In genomic region chr16:36931976-36932375, GRCm38 (mm10) we compare ENCODE assay signal across 22 mouse cellular contexts. TPM values are rescaled to one million over a fixed set of nuclear protein-coding genes. Genes with fewer than 3 reads are reported as not detected.
A peak's percentile ranks its signal among the peaks of the same experiment; 100 is the strongest.
DNase-seq lines count a peak whose midpoint lies in the region; ATAC-seq and TF ChIP-seq lines count a peak whose summit lies in the region.
"Had no signal": no experiment of that assay in that cellular context is flagged by ENCODE, and none has a peak within 500 bp of the region (broad histone marks: within the 10 kb centered on the region; RNA-seq: fewer than 3 reads in every experiment).

No protein-coding gene starts in this region.

- peaks cover 47% of the 10 kb centered on the region for H3K36me3 ChIP-seq in embryonic facial prominence, embryonic 12.5 days
- H3K36me3 ChIP-seq in limb, embryonic 11.5 days (ENCODE audit: control insufficient read depth, insufficient read depth, low read length): peaks cover 4% of the 10 kb centered on the region; the same call in 1 of the 2 replicates

- TF ChIP-seq CTCF in cerebellum, adult 2 months (IDR thresholded peaks at IDR 0.05; ENCODE audit: borderline replicate concordance, insufficient read depth, low read depth, low read length): no peak

- no peak overlapping the region for H3K4me3 ChIP-seq in embryonic facial prominence, embryonic 12.5 days
- H3K4me3 ChIP-seq in limb, embryonic 11.5 days (ENCODE audit: low read depth, low read length): no peak overlapping the region
- H3K4me3 ChIP-seq in cerebellum, adult 2 months (replicated peaks; ENCODE audit: insufficient read depth, low read depth, low read length): no peak overlapping the region

- TF ChIP-seq POLR2A in cerebellum, adult 2 months (IDR thresholded peaks at IDR 0.05; ENCODE audit: borderline replicate concordance, insufficient read depth, low read length): no peak

- peak; percentile 14 to 47 for DNase-seq in CD8-positive naive resting alpha-beta T cell, adult 2 months (ENCODE audit: low read depth in 2 of 2, low spot score in 2 of 2)
- peak; percentile 38 for DNase-seq in limb, embryonic 11.5 days (ENCODE audit: low spot score)
- DNase-seq in thymus, postnatal 14 days: peak; percentile 64
- DNase-seq in left cerebral cortex, adult 9 months (ENCODE audit: low spot score in 2 of 2): no peak
- DNase-seq in right cerebral cortex, postnatal 4 days: no peak
- DNase-seq in cerebellum, adult 2 months: no peak
- DNase-seq: adrenal gland, postnatal 14 days; cerebellum, adult 11 months; cerebellum, postnatal 25 days; embryo, embryonic 11 days; gastrocnemius, postnatal 10 days; kidney, adult 11 months; lung, adult 18-20 months; retina, postnatal 1 day had no signal

- WGBS in embryonic facial prominence, embryonic 12.5 days: 53% methylated on average over 3 of the region's 3 CpGs
- WGBS in limb, embryonic 11.5 days: 48% methylated on average over 3 of the region's 3 CpGs
- 92% methylated on average over 3 of the region's 3 CpGs for WGBS in cerebellum, adult 2 months

- no peak for ATAC-seq in embryonic facial prominence, embryonic 12.5 days (ENCODE audit: insufficient number of reproducible peaks, insufficient read depth, low FRiP score, low TSS enrichment)
- ATAC-seq in limb, embryonic 11.5 days (ENCODE audit: insufficient number of reproducible peaks, low FRiP score, low TSS enrichment, low read depth): no peak
- ATAC-seq: hindbrain, embryonic 16.5 days; midbrain, embryonic 16.5 days had no signal

- H3K9me3 ChIP-seq in embryonic facial prominence, embryonic 12.5 days: no peaks in the 10 kb centered on the region
- H3K9me3 ChIP-seq in limb, embryonic 11.5 days (ENCODE audit: control insufficient read depth, low read length): no peaks in the 10 kb centered on the region
- H3K9me3 ChIP-seq: G1E had no signal

- H3K4me1 ChIP-seq in embryonic facial prominence, embryonic 12.5 days: no peaks in the 10 kb centered on the region
- no peaks in the 10 kb centered on the region for H3K4me1 ChIP-seq in limb, embryonic 11.5 days (ENCODE audit: control insufficient read depth, insufficient read depth, low read length)
- no peaks in the 10 kb centered on the region for H3K4me1 ChIP-seq in cerebellum, adult 2 months (ENCODE audit: control insufficient read depth, insufficient read depth, low read length)

- 0 out of 2 replicates have a peak overlapping the region, but pooled peaks have one; percentile 8 for H3K27ac ChIP-seq in embryonic facial prominence, embryonic 12.5 days
- no peak overlapping the region for H3K27ac ChIP-seq in limb, embryonic 11.5 days (replicated peaks; ENCODE audit: low read depth, low read length)
- no peak overlapping the region for H3K27ac ChIP-seq in cerebellum, adult 2 months (ENCODE audit: insufficient read depth, low read length)
- H3K27ac ChIP-seq: kidney, postnatal 0 days; stomach, postnatal 0 days had no signal

- no peaks in the 10 kb centered on the region for H3K27me3 ChIP-seq in embryonic facial prominence, embryonic 12.5 days
- H3K27me3 ChIP-seq in limb, embryonic 11.5 days (ENCODE audit: control insufficient read depth, insufficient read depth, low read length): no peaks in the 10 kb centered on the region
- no peaks in the 10 kb centered on the region for H3K27me3 ChIP-seq in cerebellum, adult 2 months (ENCODE audit: control insufficient read depth, insufficient read depth, low read length)

- no peak overlapping the region for H3K4me2 ChIP-seq in embryonic facial prominence, embryonic 12.5 days (replicated peaks)
- no peak overlapping the region for H3K4me2 ChIP-seq in limb, embryonic 11.5 days (ENCODE audit: low read depth, severe bottlenecking)
- H3K4me2 ChIP-seq: liver, embryonic 11.5 days had no signal

- no peak overlapping the region for H3K9ac ChIP-seq in embryonic facial prominence, embryonic 12.5 days
- H3K9ac ChIP-seq in limb, embryonic 11.5 days (ENCODE audit: low read length): no peak overlapping the region

RNA-seq across cellular contexts. Expression of gene Hcls1, which starts 2.8 kb away (rescaled TPM):
- 3.4 TPM in 2 replicates for polyA plus RNA-seq in embryonic facial prominence, embryonic 12.5 days (2016; fragmentation: Nextera tagmentation; extraction: Ambion mirVana)
- 1.0 and 1.2 TPM in 2 replicates for polyA plus RNA-seq in limb, embryonic 11.5 days (2014; fragmentation: Nextera tagmentation; extraction: Ambion mirVana)
- polyA plus RNA-seq in cerebellum, adult 2 months (2012; rRNA removed): 2.3 and 3.3 TPM in 2 replicates
- polyA plus RNA-seq: C2C12 had no signal

RNA-seq across cellular contexts. Expression of gene Golgb1, which starts 57.0 kb away (rescaled TPM):
- 94.0 and 105 TPM in 2 replicates for polyA plus RNA-seq in embryonic facial prominence, embryonic 12.5 days (2016; fragmentation: Nextera tagmentation; extraction: Ambion mirVana)
- polyA plus RNA-seq in limb, embryonic 11.5 days (2014; fragmentation: Nextera tagmentation; extraction: Ambion mirVana): 77.3 and 86.6 TPM in 2 replicates
- 49.0 and 49.1 TPM in 2 replicates for polyA plus RNA-seq in cerebellum, adult 2 months (2012; rRNA removed)

RNA-seq across cellular contexts. Expression of gene Eaf2, which starts 57.2 kb away (rescaled TPM):
- polyA plus RNA-seq in embryonic facial prominence, embryonic 12.5 days (2016; fragmentation: Nextera tagmentation; extraction: Ambion mirVana): 1.7 and 1.8 TPM in 2 replicates
- polyA plus RNA-seq in limb, embryonic 11.5 days (2014; fragmentation: Nextera tagmentation; extraction: Ambion mirVana): 1.8 and 2.4 TPM in 2 replicates
- polyA plus RNA-seq in cerebellum, adult 2 months (2012; rRNA removed): 2.4 and 3.1 TPM in 2 replicates

RNA-seq across cellular contexts. Expression of gene Fbxo40, which starts 58.3 kb away (rescaled TPM):
- 0.12 and 0.24 TPM in 2 replicates for polyA plus RNA-seq in embryonic facial prominence, embryonic 12.5 days (2016; fragmentation: Nextera tagmentation; extraction: Ambion mirVana)
- polyA plus RNA-seq in limb, embryonic 11.5 days (2014; fragmentation: Nextera tagmentation; extraction: Ambion mirVana): 0.05 and 0.92 TPM in 2 replicates
- 1.1 and 1.9 TPM in 2 replicates for polyA plus RNA-seq in cerebellum, adult 2 months (2012; rRNA removed)
- polyA plus RNA-seq: G1E; liver, embryonic 11.5 days; stomach, postnatal 0 days had no signal

Comparison
In these comparisons a context has a peak if more than half of its experiments do, and no peak if none do; other contexts are left out.
1. DNase-seq: peak in CD8-positive naive resting alpha-beta T cell, adult 2 months (2 of 2), limb, embryonic 11.5 days (single experiment) and thymus, postnatal 14 days (single experiment); none in left cerebral cortex, adult 9 months (0 of 2), right cerebral cortex, postnatal 4 days (single experiment) and cerebellum, adult 2 months (0 of 2).